Mouse (Mus musculus) liver, adult 2 months (tissue): Measurements from ENCODE around the gene Jak2. TPM values are rescaled to one million over a fixed set of nuclear protein-coding genes. Genes with fewer than 3 reads are reported as not detected.

Source experiments
- DNase-seq: peaks from one replicate; pipeline ENCODE4 v3.0.0-alpha.2; 2011; ENCODE audit warnings: low read depth, low spot score; ENCODE audit errors: extremely low read depth
- H3K27ac ChIP-seq: fragments of 200-500 bp; replicated peaks from 2 replicates; pipeline ENCODE4 v1.5.1; 2012; ENCODE audit warnings: low read depth, mild to moderate bottlenecking, control low read depth, inconsistent platforms, low read length; ENCODE audit not compliant: insufficient read depth
- H3K27me3 ChIP-seq: fragments of 200-500 bp; 2 replicates; pipeline ENCODE4 v1.6.1; 2012; ENCODE audit warnings: mild to moderate bottlenecking, moderate library complexity, low read length, inconsistent platforms; ENCODE audit not compliant: control insufficient read depth, insufficient read depth
- H3K36me3 ChIP-seq: fragments of 200-500 bp; 2 replicates; pipeline ENCODE4 v1.6.1; 2012; ENCODE audit warnings: low read length, inconsistent platforms; ENCODE audit not compliant: control insufficient read depth, insufficient read depth
- H3K4me1 ChIP-seq: fragments of 200-500 bp; 2 replicates; pipeline ENCODE4 v1.6.1; 2011; ENCODE audit warnings: low read length; ENCODE audit not compliant: control insufficient read depth, insufficient read depth
- H3K4me3 ChIP-seq: fragments of 200-500 bp; 2 replicates; pipeline ENCODE4 v1.5.1; 2011; ENCODE audit warnings: low read depth, mild to moderate bottlenecking, control low read depth, low read length, moderate library complexity; ENCODE audit not compliant: insufficient read depth
- H3K79me2 ChIP-seq: fragments of 200-500 bp; 2 replicates; pipeline ENCODE4 v1.6.1; 2012; ENCODE audit warnings: inconsistent platforms, mild to moderate bottlenecking, low read length, moderate library complexity; ENCODE audit not compliant: control insufficient read depth, insufficient read depth
- H3K9ac ChIP-seq: fragments of 200-500 bp; 2 replicates; pipeline ENCODE4 v1.6.1; 2012; ENCODE audit warnings: low read depth, mild to moderate bottlenecking, control low read depth, inconsistent platforms, low read length
- CTCF ChIP-seq: fragments of 200-500 bp; IDR thresholded peaks from 2 replicates; pipeline ENCODE4 v1.5.1; 2011; ENCODE audit warnings: low read depth, low read length, control low read depth
- POLR2A ChIP-seq: fragments of 200-500 bp; IDR thresholded peaks from 2 replicates; pipeline ENCODE4 v1.6.1; 2011; ENCODE audit warnings: low read length, control low read depth; ENCODE audit not compliant: insufficient read depth; ENCODE audit errors: extremely low read depth
- whole genome bisulfite sequencing: fragments of 180-500 bp; shearing (Covaris S2); methylation state at CpG from one replicate; pipeline ENCODE4 v1.1.7; 2018; 5-methylcytosine and 5-hydroxymethylcytosine counted together
- polyA plus RNA-seq: library from polyadenylated mRNA; depleted of rRNA; stranded (reverse); fragments of >200 nt; gene quantifications from 2 replicates; pipeline ENCODE4 v1.2.3, GENCODE M21; 2012
- total RNA-seq: library from RNA; depleted of rRNA; stranded (reverse); fragments of >200 nt; gene quantifications from 2 replicates; pipeline ENCODE4 v1.2.3, GENCODE M21; 2014

The Jak2 gene
- total and polyA plus RNA-seq, 2 experiments: 2.1 to 13.0 TPM

- no peak for DNase-seq
- Histone ChIP-seq H3K79me2 (no peaks in the 10 kb centered on the region), H3K27me3 (no peaks in the 10 kb centered on the region), H3K4me1 (no peaks in the 10 kb centered on the region; the same call in 1 of the 2 replicates), H3K9ac (no peak overlapping the region), H3K4me3 (no peak overlapping the region), H3K36me3 (no peaks in the 10 kb centered on the region), H3K27ac (no peak overlapping the region)
- TF ChIP-seq POLR2A: no peak
- TF ChIP-seq CTCF: no peak
These were observed 93.2 kb downstream of the Jak2 start for GRCm38 (mm10) chr19:29344868-29345267.

GRCm38 (mm10) chr19:29345636-29346035, 94.0 kb downstream of the Jak2 start:
- TF ChIP-seq CTCF: no peak
- no peak for TF ChIP-seq POLR2A
- no peak overlapping the region for H3K4me3 ChIP-seq
- WGBS: 45% methylated on average over 6 of the region's 6 CpGs
- H3K27ac ChIP-seq: no peak overlapping the region
- no peak overlapping the region for H3K9ac ChIP-seq
- no peaks in the 10 kb centered on the region; the same call in 1 of the 2 replicates for H3K4me1 ChIP-seq
- DNase-seq: no peak
- H3K79me2 ChIP-seq: no peaks in the 10 kb centered on the region
- peaks cover 2% of the 10 kb centered on the region; the same call in 1 of the 2 replicates for H3K36me3 ChIP-seq
- H3K27me3 ChIP-seq: no peaks in the 10 kb centered on the region

DNA sequence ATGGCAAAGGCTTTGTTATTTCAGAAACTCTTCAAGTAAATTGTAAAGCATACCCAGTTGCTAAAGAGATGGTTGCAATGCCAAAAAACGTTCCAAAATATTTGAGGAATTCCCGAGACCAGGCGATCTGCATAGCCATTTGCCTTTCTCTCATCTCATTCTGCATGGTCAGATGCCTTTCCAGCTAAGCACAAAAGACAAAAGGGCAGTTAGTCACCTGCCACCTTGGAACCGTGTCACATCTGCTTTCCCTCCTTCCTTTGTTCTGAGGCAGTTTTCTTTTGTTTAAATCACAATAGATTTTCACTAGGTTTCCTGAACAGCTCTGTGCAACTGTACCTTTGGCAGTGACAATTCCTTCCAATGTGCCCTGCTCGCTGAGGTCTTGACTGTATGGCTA, 99.4 kb downstream of the Jak2 start:
- 82% methylated on average over 5 of the region's 5 CpGs for WGBS
- DNase-seq: no peak
- Histone ChIP-seq H3K9ac (no peak overlapping the region), H3K4me1 (peaks cover 2% of the 10 kb centered on the region; the same call in 1 of the 2 replicates), H3K27me3 (no peaks in the 10 kb centered on the region), H3K27ac (no peak overlapping the region), H3K36me3 (peaks cover 2% of the 10 kb centered on the region), H3K4me3 (no peak overlapping the region), H3K79me2 (no peaks in the 10 kb centered on the region)
- TF ChIP-seq POLR2A (no peak), CTCF (no peak)

GRCm38 (mm10) chr19:29354895-29355877, 103.6 kb downstream of the Jak2 start:
- no peaks in the 10 kb centered on the region for H3K27me3 ChIP-seq
- TF ChIP-seq CTCF (peak; percentile 95), POLR2A (no peak)
- no peak overlapping the region for H3K9ac ChIP-seq
- peaks cover 1% of the 10 kb centered on the region for H3K36me3 ChIP-seq
- WGBS: 4% methylated on average over 20 of the region's 20 CpGs
- H3K27ac ChIP-seq: no peak overlapping the region
- peak overlapping the region; percentile 29; the same call in 1 of the 2 replicates for H3K4me3 ChIP-seq
- H3K79me2 ChIP-seq: no peaks in the 10 kb centered on the region
- peaks cover 2% of the 10 kb centered on the region; the same call in 1 of the 2 replicates for H3K4me1 ChIP-seq
- DNase-seq: peak; percentile 65

DNA sequence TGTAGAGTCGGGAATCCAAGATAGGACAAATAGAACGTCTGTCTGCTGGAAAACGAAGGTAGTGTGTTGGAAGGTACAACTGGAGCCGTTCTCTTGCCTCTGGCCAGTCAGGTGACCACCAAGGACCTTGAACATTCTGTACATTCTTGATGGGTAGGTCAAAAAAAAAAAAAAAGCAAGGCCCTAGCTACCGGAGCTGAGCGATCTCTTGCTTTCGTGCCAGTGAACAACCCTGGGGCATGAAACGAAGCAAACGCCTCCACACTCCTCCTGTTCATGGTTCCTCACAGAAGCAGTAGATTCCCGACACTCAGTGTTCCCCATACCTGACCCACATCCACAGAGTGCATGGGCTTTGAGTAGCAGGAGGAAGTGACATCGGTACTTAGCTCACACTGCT, 104.7 kb downstream of the Jak2 start:
- WGBS: 87% methylated on average over 11 of the region's 11 CpGs
- no peaks in the 10 kb centered on the region for H3K27me3 ChIP-seq
- DNase-seq: no peak

GRCm38 (mm10) chr19:29360251-29360650, 108.6 kb downstream of the Jak2 start:
- no peak for TF ChIP-seq CTCF
- no peak for TF ChIP-seq POLR2A
- Histone ChIP-seq H3K4me3 (no peak overlapping the region), H3K27ac (no peak overlapping the region), H3K36me3 (no peaks in the 10 kb centered on the region), H3K4me1 (peaks cover 2% of the 10 kb centered on the region; the same call in 1 of the 2 replicates), H3K79me2 (no peaks in the 10 kb centered on the region; the same call in 1 of the 2 replicates), H3K9ac (no peak overlapping the region), H3K27me3 (no peaks in the 10 kb centered on the region)
- DNase-seq: no peak
- WGBS: 85% methylated on average over 5 of the region's 5 CpGs

More for the DNA sequence above, 104.7 kb downstream of the Jak2 start:
- H3K4me3 ChIP-seq: no peak overlapping the region
- TF ChIP-seq CTCF (no peak), POLR2A (no peak)
- H3K27ac ChIP-seq: no peak overlapping the region
- H3K36me3 ChIP-seq: no peaks in the 10 kb centered on the region
- H3K79me2 ChIP-seq: no peaks in the 10 kb centered on the region; the same call in 1 of the 2 replicates
- H3K4me1 ChIP-seq: peaks cover 2% of the 10 kb centered on the region; the same call in 1 of the 2 replicates
- no peak overlapping the region for H3K9ac ChIP-seq
